Mouse (Mus musculus): ENCODE measurements around the gene Bbc3. TPM values are rescaled to one million over a fixed set of nuclear protein-coding genes. Genes with fewer than 3 reads are reported as not detected.

Gene Bbc3
- total and polyA plus RNA-seq, 3 experiments, result 2.9 to 9.3 TPM; not detected in 1

DNA sequence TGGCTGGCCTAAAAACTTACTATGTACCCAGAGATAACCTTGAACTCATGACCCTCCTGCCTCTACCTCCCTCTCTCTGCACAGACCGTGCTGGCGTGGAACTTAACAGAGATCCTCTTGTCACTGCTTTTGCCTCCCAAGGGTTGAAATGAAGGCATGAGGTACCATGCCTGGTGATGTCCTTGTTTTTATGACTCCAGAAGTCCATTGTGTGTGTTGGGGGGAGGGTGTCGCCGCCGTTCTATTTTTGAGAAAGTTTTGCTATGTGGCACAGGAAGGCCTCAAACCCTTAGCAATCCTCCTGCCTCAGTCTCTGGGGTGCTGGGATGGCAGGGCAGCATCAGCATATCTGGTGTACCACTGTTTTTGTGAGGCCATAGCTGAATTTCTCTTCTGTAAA, 9.3 kb upstream of the Bbc3 start:
- DNase-seq (ENCODE audit: low read depth, low spot score), result no peak
- Histone ChIP-seq H3K9ac (ENCODE audit: control insufficient read depth, low read depth, low read length, poor library complexity, severe bottlenecking) (no peak overlapping the region), H3K27me3 (ENCODE audit: control insufficient read depth in 1 of 2, insufficient read depth in 2 of 2, low read length in 2 of 2) (no peaks in the 10 kb centered on the region), H3K9me3 (replicated peaks; ENCODE audit: insufficient read depth, low read length) (no peaks in the 10 kb centered on the region), H3K36me3 (ENCODE audit: control insufficient read depth in 1 of 2, insufficient read depth in 2 of 2, low read length in 2 of 2) (peaks cover 0 to 10% of the 10 kb centered on the region in 2 experiments; a peak in 2 of 4 replicates), H3K27ac (ENCODE audit: control insufficient read depth, low read depth, low read length) (no peak overlapping the region), H3K4me1 (ENCODE audit: control insufficient read depth in 1 of 2, insufficient read depth in 2 of 2, low read length in 2 of 2) (peaks cover 0 to 15% of the 10 kb centered on the region in 2 experiments; a peak in 2 of 4 replicates), H3K4me3 (ENCODE audit: control insufficient read depth in 1 of 2, insufficient read depth in 1 of 2, low read depth in 2 of 2, low read length in 2 of 2) (no peak overlapping the region), H3K79me2 (ENCODE audit: control insufficient read depth, insufficient read depth, low read length, poor library complexity) (peaks cover 1% of the 10 kb centered on the region; the same call in 1 of the 2 replicates)
- no peak for TF ChIP-seq POLR2AphosphoS2 (IDR thresholded peaks at IDR 0.05; ENCODE audit: low read length)
- TF ChIP-seq ELF1 (IDR thresholded peaks at IDR 0.05; ENCODE audit: low read depth, low read length), result no peak
- TF ChIP-seq CTCF (IDR thresholded peaks at IDR 0.05 in 2 of 3, conservative IDR thresholded peaks at IDR 0.05 in 1 of 3; ENCODE audit: control insufficient read depth in 1 of 3, insufficient read depth in 1 of 3, low read depth in 2 of 3, low read length in 3 of 3, poor library complexity in 1 of 3, severe bottlenecking in 1 of 3), result no peak
- TF ChIP-seq ZNF384 (IDR thresholded peaks at IDR 0.05; ENCODE audit: low read depth, low read length), result no peak
- TF ChIP-seq MAZ (IDR thresholded peaks at IDR 0.05; ENCODE audit: low read depth, low read length), result no peak
- TF ChIP-seq MYC (IDR thresholded peaks at IDR 0.05; ENCODE audit: low read depth, low read length), result no peak
- no peak for TF ChIP-seq GATA1 (IDR thresholded peaks at IDR 0.05; ENCODE audit: low read depth, low read length)
- TF ChIP-seq TBP (IDR thresholded peaks at IDR 0.05; ENCODE audit: low read depth, low read length), result no peak
- TF ChIP-seq CHD1 (IDR thresholded peaks at IDR 0.05; ENCODE audit: low read depth, low read length), result no peak
- no peak for TF ChIP-seq E2F4 (IDR thresholded peaks at IDR 0.05; ENCODE audit: borderline replicate concordance, low read depth, low read length)
- TF ChIP-seq TAL1 (IDR thresholded peaks at IDR 0.05; ENCODE audit: low read length), result no peak
- no peak for TF ChIP-seq UBTF (IDR thresholded peaks at IDR 0.05; ENCODE audit: borderline replicate concordance, insufficient read depth, low read depth, low read length)
- no peak for TF ChIP-seq SIN3A (IDR thresholded peaks at IDR 0.05; ENCODE audit: low read length)
- no peak for TF ChIP-seq JUND (IDR thresholded peaks at IDR 0.05; ENCODE audit: low read depth, low read length)
- TF ChIP-seq USF1 (IDR thresholded peaks at IDR 0.05; ENCODE audit: low read depth, low read length), result no peak
- no peak for TF ChIP-seq POLR2AphosphoS5 (IDR thresholded peaks at IDR 0.05; ENCODE audit: borderline replicate concordance, low read depth, low read length)
- TF ChIP-seq GABPA (IDR thresholded peaks at IDR 0.05; ENCODE audit: low read depth, low read length), result no peak
- no peak for TF ChIP-seq RAD21 (IDR thresholded peaks at IDR 0.05; ENCODE audit: low read depth, low read length)
- no peak for TF ChIP-seq MYB (IDR thresholded peaks at IDR 0.05; ENCODE audit: low read depth, low read length)
- no peak for TF ChIP-seq NRF1 (IDR thresholded peaks at IDR 0.05; ENCODE audit: insufficient read depth, low read depth, low read length, poor library complexity, severe bottlenecking)

DNA sequence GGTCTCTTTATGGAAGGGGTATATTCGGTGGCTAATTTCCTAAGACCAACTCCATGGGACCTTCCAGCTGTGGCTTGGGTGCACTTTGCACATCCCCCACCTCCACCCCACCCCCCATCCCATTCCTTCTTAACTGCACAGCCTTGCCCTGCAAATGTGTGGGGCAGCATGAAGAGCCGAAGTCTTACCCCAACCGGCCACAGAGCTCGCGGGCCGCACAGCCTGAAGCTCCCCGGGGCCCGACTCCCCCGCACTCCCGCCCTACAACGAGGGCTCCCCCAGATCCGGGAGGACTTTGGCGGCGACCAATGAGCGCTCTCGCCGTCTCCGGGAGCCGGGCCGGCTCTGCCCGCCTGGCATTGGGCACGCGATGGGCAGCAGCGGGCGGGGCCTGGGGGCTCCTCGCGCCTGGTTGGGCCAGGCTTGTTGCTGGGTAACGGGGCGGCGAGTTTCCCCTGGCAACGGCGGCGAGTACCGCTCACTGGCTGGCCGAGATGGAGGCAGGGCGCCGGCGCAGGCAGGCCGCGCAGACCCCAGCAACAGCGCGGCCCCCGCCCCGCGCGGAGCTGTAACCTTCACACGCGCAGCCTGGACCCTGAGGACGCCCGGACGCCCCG, 8.7 kb upstream of the Bbc3 start:
- peaks cover 1% of the 10 kb centered on the region; the same call in 1 of the 2 replicates for H3K79me2 ChIP-seq (ENCODE audit: control insufficient read depth, insufficient read depth, low read length, poor library complexity)
- H3K27me3 ChIP-seq (ENCODE audit: control insufficient read depth in 1 of 2, insufficient read depth in 2 of 2, low read length in 2 of 2), result no peaks in the 10 kb centered on the region
- TF ChIP-seq ZC3H11A (IDR thresholded peaks at IDR 0.05; ENCODE audit: low read depth, low read length), result no peak
- TF ChIP-seq SMC3 (IDR thresholded peaks at IDR 0.05; ENCODE audit: low read depth, low read length), result no peak
- no peak for TF ChIP-seq TAL1 (IDR thresholded peaks at IDR 0.05; ENCODE audit: low read length)
- TF ChIP-seq E2F4 (IDR thresholded peaks at IDR 0.05; ENCODE audit: borderline replicate concordance, low read depth, low read length), result no peak
- no peak for TF ChIP-seq SIN3A (IDR thresholded peaks at IDR 0.05; ENCODE audit: low read length)
- TF ChIP-seq HCFC1 (IDR thresholded peaks at IDR 0.05; ENCODE audit: low read depth, low read length), result no peak
- TF ChIP-seq CHD2 (IDR thresholded peaks at IDR 0.05; ENCODE audit: low read length), result no peak
- TF ChIP-seq TCF12 (IDR thresholded peaks at IDR 0.05; ENCODE audit: low read depth, low read length), result no peak
- no peak for TF ChIP-seq MAX (IDR thresholded peaks at IDR 0.05; ENCODE audit: low read length)
- TF ChIP-seq NELFE (IDR thresholded peaks at IDR 0.05; ENCODE audit: low read depth, low read length), result no peak
- no peak for TF ChIP-seq MYC (IDR thresholded peaks at IDR 0.05; ENCODE audit: low read depth, low read length)
- no peak overlapping the region for H3K27ac ChIP-seq (ENCODE audit: control insufficient read depth, low read depth, low read length)
- H3K9me3 ChIP-seq (replicated peaks; ENCODE audit: insufficient read depth, low read length), result no peaks in the 10 kb centered on the region
- H3K4me1 ChIP-seq (ENCODE audit: control insufficient read depth in 1 of 2, insufficient read depth in 2 of 2, low read length in 2 of 2), result peaks cover 0 to 15% of the 10 kb centered on the region in 2 experiments; a peak in 2 of 4 replicates
- DNase-seq (ENCODE audit: low read depth, low spot score), result no peak
- H3K4me3 ChIP-seq (ENCODE audit: control insufficient read depth in 1 of 2, insufficient read depth in 1 of 2, low read depth in 2 of 2, low read length in 2 of 2), result no peak overlapping the region
- H3K9ac ChIP-seq (ENCODE audit: control insufficient read depth, low read depth, low read length, poor library complexity, severe bottlenecking), result no peak overlapping the region
- H3K36me3 ChIP-seq (ENCODE audit: control insufficient read depth in 1 of 2, insufficient read depth in 2 of 2, low read length in 2 of 2), result peaks cover 0 to 10% of the 10 kb centered on the region in 2 experiments; a peak in 2 of 4 replicates
